Mouse (Mus musculus) neutrophil, adult 5-6 weeks (primary cell): ENCODE measurements around the gene Ces1h. TPM values are rescaled to one million over a fixed set of nuclear protein-coding genes. Genes with fewer than 3 reads are reported as not detected.
"Not testable (repeated sequence)": the region's sequence is repeated elsewhere in the genome, so short reads cannot be mapped to it uniquely, and the experiment has no call there.

Experiments
- ATAC-seq: fragments of 151-379, 151-347 bp; 2 replicates; pipeline ENCODE4 v1.8.0; 2017; ENCODE audit warnings: mild to moderate bottlenecking, moderate TSS enrichment; ENCODE audit not compliant: insufficient number of reproducible peaks, poor library complexity, low FRiP score, severe bottlenecking; ENCODE audit errors: extremely low read depth
- total RNA-seq: library from RNA; stranded (forward); fragments of 200-1000 nt; gene quantifications from 2 replicates; pipeline ENCODE4 v1.2.3, GENCODE M21; 2017

Gene Ces1h
- not detected in 2 replicates for total RNA-seq

GRCm38 (mm10) chr8:93379625-93380024, at the start of gene Ces1h:
Gene Ces1h (minus strand): TSS chr8:93379725.
- ATAC-seq = no peak

- ATAC-seq = no peak
Observed at GRCm38 (mm10) chr8:93427195-93427594, 47.7 kb upstream of the Ces1h start.

GRCm38 (mm10) chr8:93415387-93415786, 35.9 kb upstream of the Ces1h start:
- no peak for ATAC-seq

- no peak for ATAC-seq
Observed at GRCm38 (mm10) chr8:93408830-93409229, 29.3 kb upstream of the Ces1h start.

GRCm38 (mm10) chr8:93399698-93400097, 20.2 kb upstream of the Ces1h start:
- ATAC-seq = no peak

GRCm38 (mm10) chr8:93398044-93398443, 18.5 kb upstream of the Ces1h start:
- no peak for ATAC-seq

- ATAC-seq = not testable (repeated sequence)
Observed at GRCm38 (mm10) chr8:93394079-93394619, 14.6 kb upstream of the Ces1h start.

GRCm38 (mm10) chr8:93369481-93369880, 10.0 kb downstream of the Ces1h start:
- ATAC-seq = no peak

- ATAC-seq = no peak
Observed at GRCm38 (mm10) chr8:93360113-93360512, 19.4 kb downstream of the Ces1h start.

- ATAC-seq = no peak
Observed at GRCm38 (mm10) chr8:93339531-93339930, 40.0 kb downstream of the Ces1h start.

GRCm38 (mm10) chr8:93337207-93337606, 42.3 kb downstream of the Ces1h start, which contains the start of gene Ces1g:
Gene Ces1g (minus strand): TSS chr8:93337308.
- ATAC-seq = no peak

- no peak for ATAC-seq
Observed at GRCm38 (mm10) chr8:93332703-93333102, 46.8 kb downstream of the Ces1h start.

GRCm38 (mm10) chr8:93331151-93331550, 48.4 kb downstream of the Ces1h start:
- no peak for ATAC-seq

GRCm38 (mm10) chr8:93325123-93325522, 54.4 kb downstream of the Ces1h start:
- no peak for ATAC-seq

- no peak for ATAC-seq
Observed at GRCm38 (mm10) chr8:93317031-93317430, 62.5 kb downstream of the Ces1h start.

- no peak for ATAC-seq
Observed at GRCm38 (mm10) chr8:93315557-93315956, 64.0 kb downstream of the Ces1h start.

Other genes with a start within 250 kb of the Ces1h start
- gene Ces1c, start 248.4 kb downstream of the Ces1h start, total RNA-seq = not detected in 2 replicates
- 2.8 and 5.0 TPM in 2 replicates for gene Ces1d, start 181.9 kb downstream of the Ces1h start, total RNA-seq
- not detected in 2 replicates for gene Ces1e, start 150.1 kb downstream of the Ces1h start, total RNA-seq
- gene Ces1f, start 100.0 kb downstream of the Ces1h start, total RNA-seq = not detected in 2 replicates
- not detected in 2 replicates for gene Ces1g, start 42.4 kb downstream of the Ces1h start, total RNA-seq
- gene Ces5a, start 156.1 kb upstream of the Ces1h start, total RNA-seq = not detected in 2 replicates